Mouse (Mus musculus): ENCODE measurements around the gene Wipi2.
A peak's percentile ranks its signal among the peaks of the same experiment; 100 is the strongest.

DNA sequence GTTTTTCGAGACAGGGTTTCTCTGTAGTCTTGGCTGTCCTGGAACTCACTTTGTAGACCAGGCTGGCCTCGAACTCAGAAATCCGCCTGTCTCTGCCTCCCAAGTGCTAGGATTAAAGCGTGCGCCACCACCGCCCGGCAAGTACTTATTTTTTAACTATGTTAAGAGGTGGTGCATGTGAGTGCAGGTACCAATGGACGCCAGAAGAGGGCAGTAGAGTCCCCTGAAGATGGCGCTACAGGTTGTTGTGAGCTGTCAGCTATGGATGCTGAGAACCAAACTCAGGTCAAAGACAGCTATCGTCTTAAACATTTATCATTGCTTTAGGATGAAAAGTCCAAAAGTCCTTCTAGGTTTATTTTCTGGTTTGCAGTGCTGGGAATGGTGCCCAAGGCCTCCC, 49.3 kb upstream of the Wipi2 start:
- TF ChIP-seq CTCF (IDR thresholded peaks at IDR 0.05; ENCODE audit: low read depth) (0 out of 2 replicates have a peak, but pooled peaks have one; percentile 14), EP300 (IDR thresholded peaks at IDR 0.05; ENCODE audit: low read depth) (no peak)

All from liver, postnatal 0 days (tissue).